Mouse (Mus musculus) olfactory bulb, adult 2 months (tissue): Measurements from ENCODE around the gene Thbs2.

ENCODE experiments used
- CTCF ChIP-seq: fragments of 200-500 bp; IDR thresholded peaks from 2 replicates; pipeline ENCODE4 v1.5.1; 2012; ENCODE audit warnings: low read depth, mild to moderate bottlenecking, low read length, moderate library complexity; ENCODE audit not compliant: insufficient read depth
- POLR2A ChIP-seq: fragments of 200-500 bp; IDR thresholded peaks from 2 replicates; pipeline ENCODE4 v1.6.1; 2012; ENCODE audit warnings: mild to moderate bottlenecking, low read depth, low read length, moderate library complexity; ENCODE audit not compliant: insufficient read depth

DNA sequence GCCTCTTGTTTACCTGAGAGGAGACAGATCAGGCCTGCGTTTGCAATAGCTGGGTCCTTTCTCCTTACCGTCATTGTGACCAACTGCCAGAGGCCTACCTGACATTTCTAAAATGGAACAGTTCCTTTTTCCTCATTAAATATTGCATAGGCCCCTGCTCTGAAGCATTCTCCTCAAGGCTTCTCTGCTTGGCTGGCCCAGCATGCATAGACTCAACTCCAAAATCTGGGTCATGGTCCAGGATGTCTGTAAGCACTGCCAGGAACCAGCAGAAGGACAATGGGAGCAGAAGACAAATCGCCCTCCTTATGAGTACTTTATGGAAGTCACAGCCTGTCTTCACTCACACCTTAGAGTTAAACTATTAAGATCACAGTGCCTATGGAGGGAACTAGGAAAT lies 17.7 kb upstream of the Thbs2 start:
- no peak for TF ChIP-seq POLR2A
- TF ChIP-seq CTCF = no peak
